Mouse (Mus musculus): Measurements from ENCODE around the gene Prune1. TPM values are rescaled to one million over a fixed set of nuclear protein-coding genes. Genes with fewer than 3 reads are reported as not detected.

The Prune1 gene
- polyA plus RNA-seq, 1 experiment from 2014 or later, result 35.7 TPM

GRCm38 (mm10) chr3:95285390-95285789 is 3.5 kb upstream of the Prune1 start:
- Histone ChIP-seq H3K4me1 (peaks cover 20% of the 10 kb centered on the region), H3K27me3 (no peaks in the 10 kb centered on the region), H3K27ac (replicated peaks) (no peak overlapping the region), H3K4me3 (no peak overlapping the region), H3K36me3 (peaks cover 25% of the 10 kb centered on the region), H3K9me3 (no peaks in the 10 kb centered on the region), H3K4me2 (replicated peaks) (peak overlapping the region; percentile 6; the same call in 1 of the 2 replicates), H3K9ac (replicated peaks) (no peak overlapping the region)
- WGBS, result 96% methylated on average over 5 of the region's 5 CpGs
- no peak for ATAC-seq (ENCODE audit: low FRiP score, low read depth)

GRCm38 (mm10) chr3:95284501-95285281 is 2.8 kb upstream of the Prune1 start:
- WGBS, result 90% methylated on average over 12 of the region's 12 CpGs
- peaks cover 20% of the 10 kb centered on the region for H3K4me1 ChIP-seq
- no peaks in the 10 kb centered on the region for H3K27me3 ChIP-seq
- H3K9me3 ChIP-seq, result no peaks in the 10 kb centered on the region
- no peak overlapping the region for H3K27ac ChIP-seq (replicated peaks)
- no peak overlapping the region; the same call in 1 of the 2 replicates for H3K4me3 ChIP-seq
- ATAC-seq (ENCODE audit: low FRiP score, low read depth), result no peak
- H3K9ac ChIP-seq (replicated peaks), result no peak overlapping the region
- peaks cover 18% of the 10 kb centered on the region for H3K36me3 ChIP-seq
- peak overlapping the region; percentile 76 for H3K4me2 ChIP-seq (replicated peaks)

DNA sequence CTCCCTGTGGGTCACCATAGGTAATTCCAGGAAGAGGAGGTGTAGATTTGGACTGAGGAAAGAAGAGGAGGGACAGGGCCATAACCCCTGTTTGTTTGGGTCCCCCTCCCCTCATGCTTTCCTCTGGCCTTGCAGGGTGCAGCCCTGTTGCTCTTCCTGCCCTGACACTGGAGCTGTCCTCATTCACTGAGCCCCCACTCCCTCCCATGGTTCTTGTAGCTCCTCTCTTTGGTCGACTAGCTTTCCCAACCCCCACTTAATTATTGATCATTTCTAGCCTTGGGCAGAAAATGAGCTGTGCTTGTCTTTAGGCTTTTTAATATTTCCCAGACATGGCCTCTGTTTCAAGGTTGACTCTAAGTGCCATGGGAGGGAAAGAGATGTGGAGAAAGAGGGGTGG is 2.2 kb upstream of the Prune1 start:
- H3K9me3 ChIP-seq, result no peaks in the 10 kb centered on the region
- H3K9ac ChIP-seq (replicated peaks), result peak overlapping the region; percentile 77
- H3K4me3 ChIP-seq, result peak overlapping the region; percentile 66
- no peak for ATAC-seq (ENCODE audit: low FRiP score, low read depth)
- peaks cover 20% of the 10 kb centered on the region for H3K4me1 ChIP-seq
- 25% methylated on average over 1 of the region's 1 CpGs for whole genome bisulfite sequencing
- no peaks in the 10 kb centered on the region for H3K27me3 ChIP-seq
- peak overlapping the region; percentile 76 for H3K4me2 ChIP-seq (replicated peaks)
- H3K36me3 ChIP-seq, result peaks cover 14% of the 10 kb centered on the region
- peak overlapping the region; percentile 96 for H3K27ac ChIP-seq (replicated peaks)

- Histone ChIP-seq H3K36me3 (peaks cover 11% of the 10 kb centered on the region), H3K9ac (replicated peaks) (peak overlapping the region; percentile 77), H3K27me3 (no peaks in the 10 kb centered on the region), H3K4me1 (peaks cover 20% of the 10 kb centered on the region), H3K27ac (replicated peaks) (peak overlapping the region; percentile 96), H3K4me3 (peak overlapping the region; percentile 66), H3K4me2 (replicated peaks) (peak overlapping the region; percentile 76), H3K9me3 (no peaks in the 10 kb centered on the region)
- no peak for ATAC-seq (ENCODE audit: low FRiP score, low read depth)
- WGBS, result 2% methylated on average over 7 of the region's 7 CpGs
These were observed 1.7 kb upstream of the Prune1 start for GRCm38 (mm10) chr3:95283589-95283941.

GRCm38 (mm10) chr3:95282865-95283588 is 1.2 kb upstream of the Prune1 start:
- H3K9ac ChIP-seq (replicated peaks), result peak overlapping the region; percentile 77
- under 1% methylated on average over 51 of the region's 51 CpGs for WGBS
- peak overlapping the region; percentile 66 for H3K4me3 ChIP-seq
- H3K27ac ChIP-seq (replicated peaks), result peak overlapping the region; percentile 96
- H3K36me3 ChIP-seq, result peaks cover 5% of the 10 kb centered on the region
- no peaks in the 10 kb centered on the region for H3K9me3 ChIP-seq
- ATAC-seq (ENCODE audit: low FRiP score, low read depth), result peak; percentile 74
- peaks cover 20% of the 10 kb centered on the region for H3K4me1 ChIP-seq
- H3K4me2 ChIP-seq (replicated peaks), result peak overlapping the region; percentile 76
- no peaks in the 10 kb centered on the region for H3K27me3 ChIP-seq

DNA sequence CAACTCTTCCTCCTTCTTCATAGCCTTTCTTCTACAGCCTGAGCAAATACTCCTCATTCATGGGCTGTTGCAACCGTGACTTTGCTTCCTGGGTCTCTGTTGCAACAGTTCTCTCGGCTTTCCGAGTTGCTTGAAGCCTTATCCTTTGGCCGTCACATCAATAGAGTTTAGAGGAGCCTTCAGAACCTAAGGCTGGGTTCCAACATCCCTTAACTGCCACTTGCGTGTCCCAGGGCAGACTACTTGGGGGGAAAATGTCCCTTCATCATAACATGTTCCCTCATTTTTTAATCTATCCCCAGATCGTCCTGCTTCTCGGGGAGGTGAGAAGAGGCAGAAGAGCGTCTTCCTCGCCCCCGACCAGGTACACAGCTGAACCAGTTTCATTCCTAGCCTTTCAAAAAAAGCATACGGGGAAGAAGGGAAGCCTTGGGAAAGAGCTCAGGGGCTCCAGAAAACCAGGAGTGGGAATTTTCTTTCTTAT is 547 bp upstream of the Prune1 start:
- Histone ChIP-seq H3K27me3 (no peaks in the 10 kb centered on the region), H3K27ac (replicated peaks) (peak overlapping the region; percentile 96), H3K9me3 (no peaks in the 10 kb centered on the region), H3K4me2 (replicated peaks) (peak overlapping the region; percentile 76), H3K4me3 (peak overlapping the region; percentile 66), H3K9ac (replicated peaks) (peak overlapping the region; percentile 77), H3K36me3 (no peaks in the 10 kb centered on the region), H3K4me1 (peaks cover 20% of the 10 kb centered on the region)
- ATAC-seq (ENCODE audit: low FRiP score, low read depth), result no peak
- WGBS, result under 1% methylated on average over 11 of the region's 11 CpGs

DNA sequence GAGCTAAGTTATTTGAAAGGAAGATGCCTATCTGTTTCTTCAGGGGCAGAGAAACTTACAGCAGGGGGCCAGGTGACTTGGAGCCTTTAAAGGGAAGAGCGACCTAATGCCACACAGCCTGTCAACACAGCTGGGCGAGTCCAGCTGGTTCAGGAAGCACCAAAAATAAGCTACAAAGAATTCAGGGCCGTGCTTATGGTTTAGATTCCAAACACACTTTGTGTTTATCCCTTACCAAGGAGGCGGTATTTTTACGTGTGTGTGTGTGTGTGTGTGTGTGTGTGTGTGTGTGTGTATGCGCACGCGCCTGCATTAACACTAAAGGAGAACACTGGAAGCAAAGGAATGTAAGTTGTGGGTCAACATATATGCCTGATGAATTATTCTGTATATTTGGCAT is 1.1 kb downstream of the Prune1 start:
- Histone ChIP-seq H3K36me3 (no peaks in the 10 kb centered on the region), H3K27me3 (no peaks in the 10 kb centered on the region), H3K9me3 (no peaks in the 10 kb centered on the region), H3K4me2 (replicated peaks) (peak overlapping the region; percentile 76), H3K9ac (replicated peaks) (peak overlapping the region; percentile 77), H3K4me1 (peaks cover 20% of the 10 kb centered on the region), H3K27ac (replicated peaks) (peak overlapping the region; percentile 96), H3K4me3 (peak overlapping the region; percentile 66)
- ATAC-seq (ENCODE audit: low FRiP score, low read depth), result no peak
- WGBS, result 32% methylated on average over 8 of the region's 8 CpGs

GRCm38 (mm10) chr3:95277149-95277551 is 4.7 kb downstream of the Prune1 start:
- peaks cover 5% of the 10 kb centered on the region for H3K36me3 ChIP-seq
- no peak for ATAC-seq (ENCODE audit: low FRiP score, low read depth)
- no peak overlapping the region for H3K27ac ChIP-seq (replicated peaks)
- no peaks in the 10 kb centered on the region for H3K27me3 ChIP-seq
- H3K4me2 ChIP-seq (replicated peaks), result no peak overlapping the region
- no peak overlapping the region for H3K9ac ChIP-seq (replicated peaks)
- H3K4me1 ChIP-seq, result 0 out of 2 replicates have a peak, but pooled peaks cover 5% of the 10 kb centered on the region
- 96% methylated on average over 1 of the region's 1 CpGs for WGBS
- H3K9me3 ChIP-seq, result no peaks in the 10 kb centered on the region
- no peak overlapping the region for H3K4me3 ChIP-seq

- no peak overlapping the region for H3K4me3 ChIP-seq
- H3K4me1 ChIP-seq, result 0 out of 2 replicates have a peak, but pooled peaks cover 5% of the 10 kb centered on the region
- no peaks in the 10 kb centered on the region for H3K9me3 ChIP-seq
- WGBS, result 83% methylated on average over 5 of the region's 5 CpGs
- no peak overlapping the region for H3K4me2 ChIP-seq (replicated peaks)
- peaks cover 5% of the 10 kb centered on the region for H3K36me3 ChIP-seq
- no peak for ATAC-seq (ENCODE audit: low FRiP score, low read depth)
- no peaks in the 10 kb centered on the region for H3K27me3 ChIP-seq
- H3K27ac ChIP-seq (replicated peaks), result no peak overlapping the region
- H3K9ac ChIP-seq (replicated peaks), result no peak overlapping the region
These were observed 5.4 kb downstream of the Prune1 start for GRCm38 (mm10) chr3:95276428-95276934.

- WGBS, result 85% methylated on average over 6 of the region's 6 CpGs
- H3K9ac ChIP-seq (replicated peaks), result no peak overlapping the region
- H3K4me2 ChIP-seq (replicated peaks), result no peak overlapping the region
- H3K27me3 ChIP-seq, result no peaks in the 10 kb centered on the region
- no peak overlapping the region for H3K27ac ChIP-seq (replicated peaks)
- no peaks in the 10 kb centered on the region for H3K9me3 ChIP-seq
- no peak overlapping the region for H3K4me3 ChIP-seq
- no peaks in the 10 kb centered on the region for H3K4me1 ChIP-seq
- no peak for ATAC-seq (ENCODE audit: low FRiP score, low read depth)
- H3K36me3 ChIP-seq, result peaks cover 5% of the 10 kb centered on the region
These were observed 6.7 kb downstream of the Prune1 start for GRCm38 (mm10) chr3:95275161-95275560.

DNA sequence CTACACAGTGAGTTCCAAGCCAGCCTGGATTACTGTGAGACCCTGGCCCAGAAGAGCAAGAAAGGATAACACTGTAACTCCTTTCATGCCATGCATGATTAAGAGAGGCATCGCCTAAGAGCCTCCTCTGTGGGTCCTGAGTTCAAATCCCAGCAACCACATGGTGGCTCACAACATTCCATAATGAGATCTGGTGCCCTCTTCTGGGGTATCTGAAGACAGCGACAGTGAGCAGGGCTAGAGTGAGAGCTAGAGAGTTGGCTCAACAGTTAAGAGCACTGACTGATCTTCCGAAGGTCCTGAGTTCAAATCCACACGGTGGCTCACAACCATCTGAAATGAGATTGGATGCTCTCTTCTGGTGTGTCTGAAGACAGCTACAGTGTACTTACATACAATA is 7.4 kb downstream of the Prune1 start:
- ATAC-seq (ENCODE audit: low FRiP score, low read depth), result no peak
- H3K4me3 ChIP-seq, result no peak overlapping the region
- H3K27me3 ChIP-seq, result no peaks in the 10 kb centered on the region
- 97% methylated on average over 4 of the region's 4 CpGs for WGBS
- H3K36me3 ChIP-seq, result peaks cover 8% of the 10 kb centered on the region
- H3K4me1 ChIP-seq, result no peaks in the 10 kb centered on the region
- H3K9ac ChIP-seq (replicated peaks), result no peak overlapping the region
- H3K4me2 ChIP-seq (replicated peaks), result no peak overlapping the region
- H3K27ac ChIP-seq (replicated peaks), result no peak overlapping the region
- H3K9me3 ChIP-seq, result no peaks in the 10 kb centered on the region

DNA sequence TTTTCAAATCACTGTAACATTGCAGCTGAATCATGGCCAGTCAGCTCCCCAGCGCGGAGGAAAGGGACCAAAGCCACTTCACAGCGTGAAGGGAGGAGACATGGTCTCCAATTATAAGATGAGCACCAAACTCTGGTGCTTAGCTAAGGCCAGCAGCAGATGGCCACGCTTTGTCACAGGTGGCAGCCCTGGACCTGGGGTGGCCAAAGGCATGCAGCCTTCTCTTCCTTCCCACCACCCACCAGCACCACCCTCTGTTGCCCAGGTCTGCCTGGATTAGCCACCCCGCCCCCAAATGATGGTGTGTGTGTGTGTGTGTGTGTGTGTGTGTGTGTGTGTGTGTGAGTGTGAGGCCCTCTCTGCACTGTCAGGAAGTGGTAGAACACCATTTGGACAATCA is 8.4 kb downstream of the Prune1 start:
- no peak overlapping the region for H3K27ac ChIP-seq (replicated peaks)
- H3K4me2 ChIP-seq (replicated peaks), result no peak overlapping the region
- no peaks in the 10 kb centered on the region for H3K27me3 ChIP-seq
- peaks cover 11% of the 10 kb centered on the region for H3K36me3 ChIP-seq
- no peak overlapping the region for H3K4me3 ChIP-seq
- no peak overlapping the region for H3K9ac ChIP-seq (replicated peaks)
- 85% methylated on average over 5 of the region's 5 CpGs for WGBS
- no peaks in the 10 kb centered on the region for H3K4me1 ChIP-seq
- ATAC-seq (ENCODE audit: low FRiP score, low read depth), result no peak
- H3K9me3 ChIP-seq, result no peaks in the 10 kb centered on the region
